18 mouse cellular contexts compared by ENCODE assay signal in the genomic region with DNA sequence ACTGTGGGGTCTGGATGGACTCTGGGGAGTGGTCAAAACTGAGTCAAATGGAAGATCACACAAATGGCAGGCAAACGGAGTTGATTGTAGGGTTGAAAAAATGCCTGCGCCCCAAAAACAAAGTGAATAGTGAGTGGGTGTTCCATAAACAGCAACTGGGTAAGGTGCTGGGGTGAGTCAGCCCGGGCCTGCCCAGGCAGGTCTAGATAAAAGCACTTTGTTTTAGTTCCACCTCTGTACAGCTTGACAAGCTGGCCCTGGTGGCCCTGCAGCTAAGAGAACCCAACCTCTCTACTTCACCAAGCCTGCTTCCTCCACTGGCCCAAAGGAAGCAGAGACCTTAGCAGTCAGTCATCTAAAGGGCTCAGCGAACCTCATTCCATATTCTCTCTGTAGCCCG. TPM values are rescaled to one million over a fixed set of nuclear protein-coding genes. Genes with fewer than 3 reads are reported as not detected.
"Had no signal": no experiment of that assay in that cellular context is flagged by ENCODE, and none has a peak within 500 bp of the region (broad histone marks: within the 10 kb centered on the region; RNA-seq: fewer than 3 reads in every experiment).

No protein-coding gene starts in this region.

- H3K9ac ChIP-seq: liver, embryonic 14.5 days; midbrain, embryonic 15.5 days; neural tube, embryonic 13.5 days had no signal

- H3K27ac ChIP-seq: left cerebral cortex, adult 2 months; liver, embryonic 14.5 days; midbrain, embryonic 15.5 days; neural tube, embryonic 13.5 days had no signal

- H3K27me3 ChIP-seq: midbrain, embryonic 15.5 days; neural tube, embryonic 13.5 days had no signal

- H3K36me3 ChIP-seq: midbrain, embryonic 15.5 days; neural tube, embryonic 13.5 days had no signal

- DNase-seq: kidney, adult 11 months; kidney, adult 9 months; kidney, postnatal 10 days; kidney, postnatal 4 days; liver; lung, adult 18-20 months; retina, postnatal 1 day; right cerebral cortex, postnatal 4 days; spleen, adult 18-20 months; thymus, adult 18-20 months; thymus, postnatal 14 days had no signal

- H3K9me3 ChIP-seq: midbrain, embryonic 15.5 days; neural tube, embryonic 13.5 days had no signal

- ATAC-seq: midbrain, embryonic 15.5 days had no signal

- H3K4me2 ChIP-seq: midbrain, embryonic 15.5 days; neural tube, embryonic 13.5 days had no signal

- H3K4me3 ChIP-seq: left cerebral cortex, adult 2 months; midbrain, embryonic 15.5 days; neural tube, embryonic 13.5 days had no signal

- H3K4me1 ChIP-seq: midbrain, embryonic 15.5 days; neural tube, embryonic 13.5 days had no signal

RNA-seq across cellular contexts. Expression of gene Psapl1, which starts 1.0 kb away (rescaled TPM):
- total RNA-seq: layer of hippocampus, postnatal 25 days; left cerebral cortex, adult 2 months; left cerebral cortex, postnatal 14 days; megakaryocyte-erythroid progenitor cell, adult 5-6 weeks had no signal
- polyA plus RNA-seq: liver, embryonic 14.5 days had no signal
